Mouse (Mus musculus): ENCODE measurements around the gene Espl1. TPM values are rescaled to one million over a fixed set of nuclear protein-coding genes. Genes with fewer than 3 reads are reported as not detected.

Gene Espl1
- total RNA-seq, 2 experiments from 2014 or later = 0.77 to 1.4 TPM

GRCm38 (mm10) chr15:102366733-102367344, 70.8 kb downstream of the Espl1 start, which contains the start of gene Sp7:
Gene Sp7, minus strand, starts transcription at chr15:102367182.
- no peak for DNase-seq (ENCODE audit: low spot score in 2 of 2)

GRCm38 (mm10) chr15:102369972-102370371, 73.9 kb downstream of the Espl1 start:
- DNase-seq (ENCODE audit: low spot score in 2 of 2) = no peak

- DNase-seq (ENCODE audit: low spot score in 2 of 2) = no peak
These were observed 74.7 kb downstream of the Espl1 start for GRCm38 (mm10) chr15:102370727-102371126.

Other genes starting within 250 kb of the Espl1 start
- gene Eif4b, start 222.5 kb upstream of the Espl1 start, total RNA-seq (2021) = 100 to 1,000 TPM; 173 to 179 TPM
- gene Tns2, start 195.9 kb upstream of the Espl1 start, total RNA-seq (2021) = 10 to 100 TPM; 16.0 to 21.8 TPM
- gene Spryd3, start 160.0 kb upstream of the Espl1 start, total RNA-seq (2021) = 100 to 1,000 TPM; 153 to 163 TPM
- gene Igfbp6, start 151.9 kb upstream of the Espl1 start, total RNA-seq (2021) = 10 to 100 TPM; 60.2 to 61.6 TPM
- gene Soat2, start 145.7 kb upstream of the Espl1 start, total RNA-seq (2021) = under 1 TPM in 1 of 2 experiments, not detected in 1; 0.30 TPM
- gene Zfp740, start 93.0 kb upstream of the Espl1 start, total RNA-seq (2021) = 10 to 100 TPM; 71.0 to 71.7 TPM
- gene Csad, start 91.5 kb upstream of the Espl1 start, total RNA-seq (2021) = 10 to 100 TPM; 28.5 to 30.6 TPM
- gene Itgb7, start 64.3 kb upstream of the Espl1 start, total RNA-seq (2021) = 1 to 10 TPM in 1 of 2 experiments, under 1 TPM in 1; 0.91 to 1.1 TPM
- 10 to 100 TPM; 12.8 to 15.7 TPM for gene Rarg, start 38.7 kb upstream of the Espl1 start, total RNA-seq (2021)
- gene Gm9918, start 25.7 kb upstream of the Espl1 start, total RNA-seq (2021) = not detected
- gene Mfsd5, start 16.8 kb upstream of the Espl1 start, total RNA-seq (2021) = 10 to 100 TPM; 42.8 to 44.5 TPM
- 100 to 1,000 TPM; 467 to 479 TPM for gene Pfdn5, start 29.9 kb downstream of the Espl1 start, total RNA-seq (2021)
- gene Myg1, start 35.4 kb downstream of the Espl1 start, total RNA-seq (2021) = 10 to 100 TPM; 55.5 to 61.0 TPM
- gene Aaas, start 54.5 kb downstream of the Espl1 start, total RNA-seq (2021) = 10 to 100 TPM; 15.5 to 18.3 TPM
- under 1 TPM; 0.44 to 0.68 TPM for gene Sp7, start 70.9 kb downstream of the Espl1 start, total RNA-seq (2021)
- gene Sp1, start 109.9 kb downstream of the Espl1 start, total RNA-seq (2021) = 10 to 100 TPM; 23.8 to 32.2 TPM
- gene Amhr2, start 149.1 kb downstream of the Espl1 start, total RNA-seq (2021) = 1 to 10 TPM; 1.7 to 2.1 TPM
- gene Prr13, start 162.8 kb downstream of the Espl1 start, total RNA-seq (2021) = 10 to 100 TPM; 55.0 to 57.5 TPM
- gene Pcbp2, start 174.3 kb downstream of the Espl1 start, total RNA-seq (2021) = 100 to 1,000 TPM; 499 to 503 TPM
- gene Gm10337, start 207.5 kb downstream of the Espl1 start, total RNA-seq (2021) = not detected
- gene Map3k12, start 220.8 kb downstream of the Espl1 start, total RNA-seq (2021) = 10 to 100 TPM; 94.3 to 97.3 TPM
- gene Tarbp2, start 221.9 kb downstream of the Espl1 start, total RNA-seq (2021) = 10 to 100 TPM; 28.8 to 30.3 TPM
- 1 to 10 TPM; 2.3 to 3.8 TPM for gene Npff, start 228.7 kb downstream of the Espl1 start, total RNA-seq (2021)